Mouse (Mus musculus): ENCODE data around the gene Casp8. TPM values are rescaled to one million over a fixed set of nuclear protein-coding genes. Genes with fewer than 3 reads are reported as not detected.
"Not testable (repeated sequence)": the region's sequence is repeated elsewhere in the genome, so short reads cannot be mapped to it uniquely, and the experiment has no call there.

The Casp8 gene
- polyA plus RNA-seq, 1 experiment from 2014 or later = 18.4 TPM

DNA sequence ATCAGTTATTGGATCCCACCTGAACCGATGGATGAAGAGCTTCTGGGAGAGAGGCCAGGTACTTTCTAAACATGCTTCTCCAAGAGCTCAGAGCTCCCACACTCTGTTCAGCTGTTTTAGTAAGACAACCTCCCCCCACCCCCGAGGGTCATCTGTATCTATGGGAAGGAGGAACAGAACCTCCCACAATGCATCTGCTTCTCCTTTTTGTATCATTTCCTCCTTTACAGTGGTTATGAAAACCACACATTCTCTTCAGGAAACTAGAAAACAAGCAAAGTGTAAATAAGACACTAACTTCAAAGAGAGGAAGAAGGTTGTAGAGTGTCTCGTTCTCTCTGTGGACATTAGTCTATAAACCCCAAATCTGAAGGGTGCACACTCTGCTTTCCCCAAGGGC lies 65.4 kb downstream of the Casp8 start:
- not testable (repeated sequence) for H3K4me3 ChIP-seq; ATAC-seq (ENCODE audit: extremely low read depth, insufficient number of reproducible peaks, low FRiP score, low TSS enrichment); H3K27ac ChIP-seq (replicated peaks); H3K9ac ChIP-seq; H3K36me3 ChIP-seq; H3K4me1 ChIP-seq; H3K27me3 ChIP-seq (replicated peaks); H3K4me2 ChIP-seq
- 54% methylated on average over 3 of the region's 3 CpGs for WGBS
- H3K9me3 ChIP-seq = peaks cover 15% of the 10 kb centered on the region; the same call in 1 of the 2 replicates

DNA sequence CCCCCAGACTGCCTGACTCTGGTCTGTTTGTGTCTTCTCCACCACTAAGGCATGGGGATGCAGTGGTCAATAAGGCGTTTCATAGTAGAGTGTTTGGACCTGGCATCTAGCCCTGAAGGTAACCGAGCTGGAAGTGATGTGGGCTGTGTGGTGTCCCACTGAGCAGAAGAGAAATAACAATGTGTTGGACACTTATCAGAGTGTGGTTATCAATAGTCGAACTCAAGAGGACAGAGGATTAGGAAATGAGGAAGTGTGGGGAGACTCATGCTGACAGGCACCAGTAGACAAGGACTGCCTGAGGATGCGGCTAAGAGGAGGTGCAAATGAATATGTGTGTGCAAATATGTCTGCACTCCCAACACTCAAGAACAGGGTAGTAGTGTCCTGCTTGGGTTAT lies 81.3 kb downstream of the Casp8 start:
- not testable (repeated sequence) for H3K4me1 ChIP-seq; H3K27ac ChIP-seq (replicated peaks); H3K36me3 ChIP-seq; H3K9ac ChIP-seq; ATAC-seq (ENCODE audit: extremely low read depth, insufficient number of reproducible peaks, low FRiP score, low TSS enrichment); H3K4me2 ChIP-seq; H3K4me3 ChIP-seq; H3K27me3 ChIP-seq (replicated peaks)
- WGBS = 47% methylated on average over 4 of the region's 4 CpGs
- peaks cover 10% of the 10 kb centered on the region for H3K9me3 ChIP-seq

DNA sequence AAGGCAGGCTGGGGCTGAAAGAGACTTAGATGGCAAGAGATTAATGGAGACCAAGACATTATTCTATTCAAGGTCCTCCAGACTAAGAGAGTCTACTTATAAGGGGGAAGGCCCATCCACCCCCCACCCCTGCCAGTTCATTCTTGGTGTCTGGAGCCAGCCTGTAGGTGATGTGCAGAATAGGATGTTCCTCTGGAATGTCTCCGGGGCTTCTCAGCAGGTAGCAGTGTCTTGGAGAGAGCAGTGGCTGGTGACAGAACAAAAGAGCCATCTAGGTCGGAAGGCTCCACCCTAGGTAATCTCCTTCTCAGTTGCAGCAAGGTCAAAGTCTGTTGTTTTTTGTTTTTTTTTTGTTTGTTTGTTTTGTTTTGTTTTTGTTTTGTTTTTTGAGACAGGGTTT lies 84.1 kb downstream of the Casp8 start:
- 81% methylated on average over 2 of the region's 2 CpGs for WGBS
- not testable (repeated sequence) for H3K36me3 ChIP-seq; H3K4me2 ChIP-seq; H3K9ac ChIP-seq; H3K27me3 ChIP-seq (replicated peaks); H3K9me3 ChIP-seq; H3K27ac ChIP-seq (replicated peaks); ATAC-seq (ENCODE audit: extremely low read depth, insufficient number of reproducible peaks, low FRiP score, low TSS enrichment); H3K4me3 ChIP-seq; H3K4me1 ChIP-seq

DNA sequence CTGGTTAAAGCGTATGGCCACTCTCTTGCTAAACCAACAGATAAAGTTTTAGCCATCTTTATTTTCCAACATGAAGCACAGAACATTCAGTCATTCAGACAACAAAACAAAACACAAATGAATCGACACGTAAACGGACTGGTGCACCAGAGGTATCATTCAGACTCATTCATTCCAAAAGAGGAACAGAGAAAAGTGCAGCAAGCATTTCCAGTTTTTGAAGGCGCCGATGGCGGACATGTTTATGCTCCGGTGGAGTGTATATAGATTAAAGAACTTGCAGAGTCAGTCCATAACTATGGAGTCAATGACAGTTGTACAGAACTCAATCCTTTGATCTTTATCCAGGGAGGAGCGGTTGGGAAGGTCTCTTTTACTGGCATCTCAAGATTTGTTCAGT lies 88.1 kb downstream of the Casp8 start:
- not testable (repeated sequence) for H3K9me3 ChIP-seq; H3K4me3 ChIP-seq; H3K36me3 ChIP-seq; H3K27ac ChIP-seq (replicated peaks); H3K27me3 ChIP-seq (replicated peaks); H3K9ac ChIP-seq; H3K4me2 ChIP-seq; H3K4me1 ChIP-seq; ATAC-seq (ENCODE audit: extremely low read depth, insufficient number of reproducible peaks, low FRiP score, low TSS enrichment)
- 90% methylated on average over 9 of the region's 9 CpGs for WGBS

DNA sequence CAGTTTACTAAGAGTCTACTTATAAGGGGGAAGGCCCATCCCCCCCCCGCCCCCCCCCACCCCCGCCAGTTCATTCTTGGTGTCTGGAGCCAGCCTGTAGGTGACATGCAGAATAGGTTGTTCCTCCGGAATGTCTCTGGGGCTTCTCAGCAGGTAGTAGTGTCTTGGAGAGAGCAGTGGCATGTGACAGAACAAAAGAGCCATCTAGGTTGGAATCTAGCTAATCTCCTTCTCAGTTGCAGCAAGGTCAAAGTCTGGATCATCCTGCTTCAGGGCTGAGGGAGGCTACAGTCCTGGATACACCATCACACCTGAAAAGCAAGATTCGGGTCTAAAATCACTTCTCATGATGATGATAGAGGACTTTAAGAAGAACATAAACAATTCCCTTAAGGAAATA lies 90.5 kb downstream of the Casp8 start:
- Histone ChIP-seq H3K4me1 (no peaks in the 10 kb centered on the region), H3K4me2 (no peak overlapping the region), H3K27ac (replicated peaks) (no peak overlapping the region), H3K4me3 (no peak overlapping the region), H3K9me3 (no peaks in the 10 kb centered on the region), H3K36me3 (no peaks in the 10 kb centered on the region), H3K9ac (no peak overlapping the region), H3K27me3 (replicated peaks) (no peaks in the 10 kb centered on the region)
- 76% methylated on average over 4 of the region's 4 CpGs for WGBS
- ATAC-seq (ENCODE audit: extremely low read depth, insufficient number of reproducible peaks, low FRiP score, low TSS enrichment) = no peak

DNA sequence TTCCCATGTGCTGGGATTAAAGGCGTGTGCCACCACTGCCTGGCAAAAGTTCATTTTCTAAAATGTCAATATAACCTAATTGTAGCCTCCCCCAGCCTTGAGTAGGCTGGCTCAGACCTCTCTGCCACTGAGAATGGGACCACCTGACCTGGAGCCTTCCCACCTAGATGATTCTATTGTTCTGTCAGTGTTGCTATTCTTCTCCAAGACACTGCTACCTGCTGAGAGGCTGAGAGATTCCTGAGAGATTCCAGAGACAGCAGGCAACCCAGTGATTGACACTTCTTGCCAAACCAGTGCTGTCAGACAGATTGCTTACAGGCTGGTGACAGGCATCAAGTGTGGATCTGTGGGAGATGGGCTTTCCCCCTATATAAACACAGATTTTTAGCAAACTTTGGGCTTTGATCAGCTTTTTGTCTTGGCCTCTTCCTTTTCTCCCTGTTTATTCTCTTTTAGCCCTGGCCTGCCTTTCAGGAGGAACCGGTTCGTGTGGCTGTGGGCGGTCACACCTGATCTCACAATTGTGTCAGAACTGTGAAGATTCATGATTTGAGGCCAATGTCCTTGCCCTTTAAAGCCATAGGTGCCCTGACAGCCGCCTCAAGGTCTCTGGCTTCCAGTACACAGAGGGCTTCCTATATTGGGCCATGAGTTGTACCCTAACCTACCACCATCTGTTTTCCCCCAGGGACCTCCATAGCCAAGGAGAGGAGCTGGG lies 94.8 kb downstream of the Casp8 start:
- WGBS = 49% methylated on average over 5 of the region's 5 CpGs

DNA sequence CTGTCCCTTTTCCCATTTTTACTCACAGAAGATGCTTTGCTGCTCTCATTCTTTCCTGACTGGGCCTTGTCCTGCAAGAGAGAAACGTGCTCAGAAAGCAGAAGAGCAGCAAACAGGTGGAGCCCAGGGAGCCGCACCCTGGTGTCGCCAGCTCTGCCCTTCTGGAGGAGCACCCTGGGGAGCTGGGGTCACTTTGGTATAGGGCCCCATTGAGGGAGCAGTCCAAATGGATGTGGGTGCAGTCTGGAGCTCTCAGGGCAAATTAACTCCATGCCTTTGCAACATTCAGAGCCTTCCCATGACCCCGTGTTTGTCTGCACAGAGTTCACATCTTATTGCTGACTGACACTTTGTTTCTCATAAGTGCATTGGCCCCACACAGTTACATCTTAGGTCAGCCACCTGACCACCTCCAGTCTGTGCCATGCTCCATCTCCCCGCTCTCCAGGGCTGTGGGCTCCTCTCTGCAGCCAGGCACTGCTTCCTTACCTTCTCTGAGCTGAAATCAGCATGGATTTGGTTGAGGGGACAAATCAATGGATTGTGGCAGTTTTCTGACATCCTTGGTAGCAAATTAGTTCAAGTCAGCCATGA lies 95.6 kb downstream of the Casp8 start:
- not testable (repeated sequence) for H3K36me3 ChIP-seq; H3K27ac ChIP-seq (replicated peaks); H3K4me3 ChIP-seq; H3K27me3 ChIP-seq (replicated peaks); H3K9ac ChIP-seq; ATAC-seq (ENCODE audit: extremely low read depth, insufficient number of reproducible peaks, low FRiP score, low TSS enrichment); H3K4me2 ChIP-seq; H3K9me3 ChIP-seq; H3K4me1 ChIP-seq
- 68% methylated on average over 4 of the region's 5 CpGs for WGBS

More for the DNA sequence above, 94.8 kb downstream of the Casp8 start:
- no peak for ATAC-seq (ENCODE audit: extremely low read depth, insufficient number of reproducible peaks, low FRiP score, low TSS enrichment)
- Histone ChIP-seq H3K27me3 (replicated peaks) (no peaks in the 10 kb centered on the region), H3K4me3 (no peak overlapping the region), H3K9me3 (no peaks in the 10 kb centered on the region), H3K4me2 (no peak overlapping the region), H3K27ac (replicated peaks) (no peak overlapping the region), H3K9ac (no peak overlapping the region), H3K4me1 (no peaks in the 10 kb centered on the region), H3K36me3 (no peaks in the 10 kb centered on the region)

DNA sequence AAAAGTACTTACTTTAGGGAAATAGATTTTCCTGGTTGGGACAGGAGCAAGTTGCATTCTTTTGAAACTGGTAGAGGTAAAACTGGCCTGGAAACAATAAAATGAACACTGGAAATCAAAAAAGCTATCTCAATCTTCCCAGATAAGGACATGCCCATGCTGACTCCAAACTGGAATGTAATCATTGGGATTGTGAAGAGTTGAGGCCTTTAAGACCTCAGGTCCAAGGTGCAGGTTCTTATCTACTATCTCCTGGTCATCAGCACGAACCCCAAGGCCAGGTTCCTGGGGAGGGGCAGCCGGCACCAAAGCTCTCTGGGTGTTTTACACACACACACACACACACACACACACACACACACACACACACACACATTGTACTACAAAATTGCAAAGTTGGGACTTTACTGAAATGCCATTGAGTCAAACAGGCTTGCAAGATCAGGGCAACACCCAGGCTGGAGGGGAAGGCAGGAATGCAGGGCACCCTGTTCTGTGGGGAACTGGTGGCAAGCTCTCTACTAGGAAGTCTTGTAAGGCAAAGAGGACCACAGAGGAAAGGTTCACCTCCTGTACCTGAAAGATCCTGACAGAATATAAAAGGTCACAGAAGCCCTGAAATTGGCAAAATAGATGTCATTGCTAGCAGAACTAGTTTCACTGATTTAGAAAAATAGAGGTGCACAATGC lies 96.5 kb downstream of the Casp8 start:
- H3K4me3 ChIP-seq; H3K27ac ChIP-seq (replicated peaks); H3K9ac ChIP-seq; H3K4me2 ChIP-seq; H3K4me1 ChIP-seq; H3K9me3 ChIP-seq; H3K27me3 ChIP-seq (replicated peaks); H3K36me3 ChIP-seq; ATAC-seq (ENCODE audit: extremely low read depth, insufficient number of reproducible peaks, low FRiP score, low TSS enrichment): not testable (repeated sequence)
- 67% methylated on average over 1 of the region's 2 CpGs for WGBS

DNA sequence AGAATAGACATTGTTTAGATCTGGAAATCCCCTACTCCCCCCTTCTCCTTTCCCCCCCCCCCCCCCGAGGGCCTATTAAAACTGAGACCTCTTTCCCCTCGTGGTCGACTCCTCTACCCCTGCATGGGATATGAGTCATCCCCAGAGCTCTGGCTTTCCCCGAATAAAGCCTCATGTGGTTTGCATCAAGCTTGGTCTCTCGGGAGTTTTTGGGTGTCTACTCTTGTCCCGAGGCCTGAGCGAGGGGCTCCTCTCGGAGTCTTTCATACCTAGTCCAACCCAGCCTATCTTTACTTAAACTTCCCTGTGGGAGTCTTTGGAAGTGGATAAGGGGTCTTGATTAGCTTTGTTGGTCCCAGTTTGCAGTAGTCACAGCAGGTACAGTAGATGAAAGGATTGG lies 97.2 kb downstream of the Casp8 start:
- H3K4me2 ChIP-seq; H3K4me3 ChIP-seq; ATAC-seq (ENCODE audit: extremely low read depth, insufficient number of reproducible peaks, low FRiP score, low TSS enrichment); H3K27ac ChIP-seq (replicated peaks); H3K9me3 ChIP-seq; H3K4me1 ChIP-seq; H3K9ac ChIP-seq; H3K36me3 ChIP-seq; H3K27me3 ChIP-seq (replicated peaks): not testable (repeated sequence)
- 92% methylated on average over 7 of the region's 8 CpGs for WGBS

Other genes with a start within 250 kb of the Casp8 start
- gene Fam126b, start 209.1 kb upstream of the Casp8 start, polyA plus RNA-seq (2015; fragmentation: Nextera tagmentation; extraction: Ambion mirVana) = 3.8 and 4.3 TPM in 2 replicates
- gene Ndufb3, start 209.0 kb upstream of the Casp8 start, polyA plus RNA-seq (2015; fragmentation: Nextera tagmentation; extraction: Ambion mirVana) = 195 and 218 TPM in 2 replicates
- not detected in 2 replicates for gene Als2cr12, start 99.4 kb upstream of the Casp8 start, polyA plus RNA-seq (2015; fragmentation: Nextera tagmentation; extraction: Ambion mirVana)
- gene Cflar, start 83.9 kb upstream of the Casp8 start, polyA plus RNA-seq (2015; fragmentation: Nextera tagmentation; extraction: Ambion mirVana) = 29.2 and 40.0 TPM in 2 replicates
- 24.9 and 25.4 TPM in 2 replicates for gene Trak2, start 178.1 kb downstream of the Casp8 start, polyA plus RNA-seq (2015; fragmentation: Nextera tagmentation; extraction: Ambion mirVana)
- 24.1 and 27.4 TPM in 2 replicates for gene Stradb, start 178.1 kb downstream of the Casp8 start, polyA plus RNA-seq (2015; fragmentation: Nextera tagmentation; extraction: Ambion mirVana)